Mouse (Mus musculus) right cerebral cortex, postnatal 14 days (tissue): Measurements from ENCODE around the gene Hoxa9.

Experiments
- DNase-seq: peaks from one replicate; pipeline ENCODE4 v3.0.0; 2022

Gene Hoxa9

DNA sequence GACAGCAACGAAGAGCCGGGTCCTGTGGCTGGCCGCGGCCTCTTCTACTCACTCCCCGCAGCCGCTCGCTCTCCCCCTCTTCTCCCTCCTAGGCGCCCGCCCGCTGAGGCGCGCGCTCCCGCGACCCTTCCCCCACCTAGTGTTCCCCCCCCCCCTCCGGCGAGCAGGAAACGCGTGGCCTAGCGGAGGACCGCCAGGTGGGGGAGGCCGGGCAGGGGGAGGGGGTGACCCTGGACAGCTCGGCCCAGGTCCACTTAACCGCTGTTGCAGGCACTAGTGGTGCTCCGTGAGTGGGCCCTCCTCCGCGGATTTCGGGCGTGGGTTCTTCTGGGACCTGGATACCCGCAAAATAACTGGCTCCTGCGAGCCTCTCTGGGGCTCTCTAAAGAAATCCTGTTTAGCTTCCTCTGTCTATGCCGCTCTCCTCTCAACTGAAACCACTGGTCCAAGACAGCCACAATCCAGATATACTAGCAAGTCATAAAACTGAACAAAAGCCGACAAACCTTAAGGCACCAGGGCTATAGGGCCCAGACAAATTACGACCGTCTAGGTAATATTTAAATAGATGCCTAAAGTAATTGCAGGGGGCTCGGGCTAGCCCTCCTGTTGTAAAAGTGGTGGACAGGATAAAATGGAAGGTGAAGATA is at the start of gene Hoxa9:
Hoxa9 (minus strand) TSS at position 574 of the 650 bp plus-strand sequence.
- DNase-seq: no peak

DNA sequence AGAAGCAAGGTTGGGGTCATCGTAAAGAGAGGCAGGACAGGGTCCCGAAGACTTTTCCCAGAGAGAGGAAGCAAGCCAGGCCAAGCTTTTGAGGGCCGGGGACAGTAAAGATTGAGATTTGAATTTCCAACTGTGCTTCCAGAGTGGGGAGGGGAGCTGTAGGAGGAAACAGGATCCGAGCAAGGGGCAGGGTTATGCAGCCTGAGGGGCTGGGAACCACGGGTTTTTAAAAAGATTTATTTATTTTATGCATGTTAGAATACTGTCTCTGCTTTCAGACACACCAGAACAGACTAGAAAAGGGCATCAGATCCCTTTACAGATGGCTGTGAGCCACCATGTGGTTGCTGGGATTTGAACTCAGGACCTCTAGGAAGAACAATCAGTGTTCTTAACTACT is 46.0 kb upstream of the Hoxa9 start:
- DNase-seq: no peak

DNA sequence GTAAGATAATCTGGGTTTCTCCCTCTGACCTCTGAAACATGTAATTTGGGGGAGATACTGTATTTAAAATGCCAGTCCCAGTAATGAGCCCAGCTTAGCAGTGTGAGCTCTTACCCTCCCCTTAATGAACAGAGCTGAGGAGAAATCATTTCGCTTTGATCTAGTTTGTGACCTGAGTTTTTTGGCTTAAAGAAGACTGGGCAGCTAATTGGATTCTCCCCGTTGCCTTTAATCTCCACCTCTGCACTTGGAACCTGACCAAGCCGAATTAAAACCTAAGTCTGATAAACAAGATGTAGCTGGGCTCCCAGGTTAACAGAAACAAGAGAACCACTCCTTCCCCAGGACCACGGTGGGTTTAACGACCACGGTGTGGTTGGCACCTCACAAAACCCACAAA is 45.5 kb upstream of the Hoxa9 start:
- no peak for DNase-seq

DNA sequence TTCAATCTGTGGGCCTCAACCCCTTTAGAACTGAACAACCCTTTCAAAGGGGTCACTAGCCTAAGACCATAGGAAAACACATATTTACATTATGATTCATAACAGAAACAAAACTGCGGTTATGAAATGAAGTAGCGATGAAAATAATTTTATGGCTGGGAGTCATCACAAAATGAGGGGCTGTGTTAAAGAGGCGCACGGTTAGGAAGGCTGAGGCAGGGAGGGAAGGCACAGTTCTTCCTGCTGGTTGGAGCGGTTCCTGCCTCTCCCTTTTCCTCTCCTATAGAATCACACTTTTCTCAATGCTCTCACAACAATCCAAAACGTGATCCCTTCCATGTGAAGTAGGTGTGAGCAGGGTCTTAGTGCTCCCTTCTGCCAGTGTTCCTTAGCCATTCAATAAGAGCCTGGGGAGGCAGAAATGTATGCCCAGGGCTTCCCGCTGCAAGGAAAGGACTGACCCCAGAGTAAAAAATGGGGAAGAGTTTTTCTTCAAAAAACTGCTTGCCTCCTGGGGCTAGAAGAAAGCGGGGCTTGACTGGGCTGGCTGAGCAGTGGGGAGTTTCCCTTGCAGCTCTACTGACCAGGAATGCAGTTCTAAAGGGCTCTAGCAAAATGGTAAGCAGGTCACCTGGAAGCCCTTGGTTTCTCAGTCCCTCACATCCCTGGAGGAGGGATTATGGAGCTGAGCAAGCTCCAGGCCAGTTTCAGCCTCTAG is 44.8 kb upstream of the Hoxa9 start:
- no peak for DNase-seq

DNA sequence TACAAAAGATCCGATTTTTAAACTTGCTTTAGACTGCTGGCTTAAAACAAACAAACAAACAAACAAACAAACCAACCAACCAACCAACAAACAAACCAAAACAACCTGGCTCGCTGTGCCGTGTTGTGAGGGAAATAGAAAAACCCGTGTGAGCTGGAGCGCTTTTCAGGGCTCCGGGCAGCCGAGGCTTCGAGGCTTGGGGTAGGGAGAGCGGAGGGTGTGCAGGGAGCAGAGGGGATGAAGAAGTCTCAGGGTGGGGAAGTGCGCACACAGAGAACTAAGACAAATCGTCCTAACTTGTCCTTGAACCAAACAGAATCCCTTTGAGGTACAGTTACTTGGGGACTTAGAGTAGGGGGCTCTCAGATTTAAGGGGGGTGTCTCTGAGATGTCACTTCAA is 43.7 kb upstream of the Hoxa9 start:
- no peak for DNase-seq

DNA sequence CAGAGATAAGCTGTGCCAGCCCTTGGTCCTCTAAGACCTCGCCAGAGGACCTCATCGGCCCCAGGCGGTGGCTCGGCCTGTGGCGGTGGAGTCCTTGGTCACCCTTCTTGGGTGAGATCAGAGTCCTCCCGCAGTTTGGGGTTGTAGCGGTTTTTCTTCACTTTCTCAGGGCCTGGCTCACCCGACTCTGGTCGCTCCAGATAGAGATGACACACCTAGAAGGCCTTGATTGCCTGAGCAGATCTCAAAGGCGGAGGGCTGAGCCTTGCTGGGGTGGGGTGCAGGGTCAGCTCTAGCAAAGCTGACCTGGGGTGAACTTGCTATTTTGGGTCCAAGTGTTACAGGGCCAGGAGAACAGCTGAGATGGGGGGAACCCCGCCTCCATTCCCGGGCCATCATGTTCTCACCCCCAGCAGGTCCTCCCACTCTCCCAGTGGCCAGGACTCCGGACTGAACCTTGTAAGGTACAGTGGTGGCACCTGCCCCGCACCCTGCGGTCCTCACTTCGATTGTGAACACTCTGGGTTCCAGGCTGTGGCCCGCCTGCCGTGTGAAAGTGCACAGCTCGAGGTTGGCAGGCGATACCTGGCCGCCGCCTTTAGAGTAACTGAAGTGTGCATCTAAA is 42.9 kb upstream of the Hoxa9 start:
- no peak for DNase-seq

DNA sequence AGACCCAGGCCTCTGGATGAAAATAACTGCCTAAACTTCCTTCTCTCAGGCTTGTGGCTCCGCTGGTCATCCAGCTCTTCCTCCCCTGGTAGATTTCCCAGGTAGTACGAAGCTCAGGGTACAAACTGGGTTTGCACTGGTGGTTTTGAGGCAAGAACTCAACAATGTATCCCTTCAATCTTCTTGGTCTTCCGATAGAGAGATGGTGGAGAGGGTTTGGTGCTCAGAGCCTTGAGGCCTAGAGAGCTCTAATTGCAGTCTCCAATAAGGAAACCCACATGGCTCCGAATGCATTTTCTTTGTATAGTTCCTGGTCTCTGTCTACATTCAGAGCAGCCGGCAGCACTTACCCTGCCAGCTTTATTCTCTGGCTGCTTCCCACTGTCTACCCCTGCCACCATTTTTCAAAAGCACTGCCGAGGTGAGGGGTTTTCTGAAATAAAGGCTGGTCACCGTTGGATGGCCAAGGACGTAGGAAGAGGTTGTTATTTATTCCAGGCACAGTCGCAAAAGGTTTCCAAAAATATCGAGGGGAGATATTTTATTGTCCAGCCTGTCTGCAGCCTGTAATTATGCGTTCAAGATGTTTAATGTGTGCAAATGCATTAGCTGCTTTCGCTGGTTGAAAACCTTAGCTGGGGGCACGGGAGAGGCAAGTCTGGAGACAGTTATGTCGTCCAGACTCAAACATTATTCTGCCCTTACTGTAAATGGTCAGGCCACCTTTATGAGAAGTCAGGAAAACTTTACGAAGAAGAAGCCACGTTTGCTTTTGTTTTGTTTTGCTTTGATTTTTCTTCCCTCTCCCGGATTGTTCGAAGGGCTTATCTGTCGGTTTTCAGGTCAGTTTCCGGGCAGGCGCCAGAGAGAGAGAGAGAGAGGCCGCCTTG is 42.1 kb upstream of the Hoxa9 start:
- DNase-seq: no peak

DNA sequence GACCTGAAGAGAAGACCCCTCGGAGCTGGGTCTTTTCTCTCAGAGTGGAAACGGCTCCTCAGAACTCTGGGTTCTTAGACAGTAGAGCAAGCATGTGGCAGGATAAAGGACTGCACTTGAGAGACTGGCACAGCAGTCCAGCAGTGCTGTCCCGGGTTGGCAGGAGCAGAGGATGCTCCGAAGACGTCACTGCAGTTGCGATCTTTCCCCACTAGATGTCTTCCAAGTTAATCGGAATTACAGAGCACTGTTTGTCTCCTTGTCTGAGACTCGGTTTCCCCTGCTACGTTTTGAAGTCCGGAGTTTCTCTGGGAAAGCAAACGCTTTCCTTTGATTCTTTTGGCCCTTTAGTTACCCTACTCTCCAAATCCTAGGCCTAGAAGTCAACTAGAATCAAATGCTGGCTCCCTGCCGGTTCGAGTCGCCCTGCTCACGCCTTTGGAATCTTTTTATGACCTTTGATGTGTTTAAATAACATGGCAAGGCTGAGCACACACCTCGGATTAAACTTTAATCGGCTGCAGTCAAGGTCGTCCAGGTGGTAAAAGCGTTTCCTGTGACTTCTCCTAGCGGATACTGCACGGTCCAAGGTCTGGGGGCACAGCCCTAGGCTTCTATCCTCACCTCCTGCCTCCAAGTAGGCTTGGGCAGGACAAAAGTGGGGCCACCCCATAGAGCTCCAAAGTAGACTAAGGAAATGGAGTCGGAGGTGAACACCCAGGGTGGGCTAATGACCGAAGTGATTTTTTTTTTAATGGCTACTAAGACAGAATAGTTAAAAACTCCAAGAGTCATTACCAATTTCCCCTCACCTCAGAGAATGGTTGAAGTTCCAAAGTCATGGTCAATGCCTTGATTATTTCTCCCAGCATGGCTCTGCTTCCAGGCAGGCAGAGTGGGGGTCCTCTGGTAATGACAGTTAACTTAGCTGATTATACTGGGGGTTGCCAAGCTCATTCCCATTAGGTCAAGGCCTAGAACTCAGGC is 39.9 kb upstream of the Hoxa9 start:
- peak; percentile 64 for DNase-seq

DNA sequence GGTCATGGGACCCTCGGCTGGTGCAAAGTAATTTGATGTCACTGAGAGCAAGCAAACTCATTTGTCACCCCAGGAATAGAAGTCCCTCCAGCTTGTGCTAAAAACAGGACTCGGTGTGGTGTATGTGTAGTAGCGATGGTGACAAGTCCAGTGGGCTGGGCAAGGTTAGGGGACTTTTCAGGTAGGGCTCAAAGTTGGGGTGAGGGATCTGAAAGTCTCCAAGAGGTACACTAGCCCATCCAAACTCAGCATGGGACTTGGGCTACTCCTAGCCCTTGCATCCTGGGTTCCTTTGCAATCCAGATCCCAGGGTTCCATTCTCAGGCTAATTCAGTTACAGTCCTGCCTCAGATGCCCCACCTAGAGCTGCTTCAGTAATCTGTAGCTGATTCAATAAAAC is 37.9 kb upstream of the Hoxa9 start:
- no peak for DNase-seq

DNA sequence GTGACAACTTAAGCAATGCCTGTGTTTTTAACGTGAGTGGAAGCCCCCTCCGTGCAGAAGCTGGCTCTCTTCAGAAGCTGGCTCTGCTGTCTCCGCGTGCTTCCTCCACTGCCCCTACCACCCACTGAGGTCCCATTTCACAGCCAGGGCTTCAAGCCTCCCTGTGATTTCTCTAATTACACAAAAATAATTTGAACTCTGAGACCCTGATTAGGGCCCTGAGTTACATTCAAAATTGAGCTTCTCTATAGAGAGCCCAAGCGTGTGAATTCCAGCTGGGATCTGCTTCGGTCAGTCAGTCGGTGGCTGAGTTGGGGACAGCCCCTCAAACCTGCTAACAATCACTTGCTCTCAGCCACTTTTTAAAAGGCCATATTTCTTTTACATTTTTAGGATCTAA is 37.5 kb upstream of the Hoxa9 start:
- DNase-seq: no peak

DNA sequence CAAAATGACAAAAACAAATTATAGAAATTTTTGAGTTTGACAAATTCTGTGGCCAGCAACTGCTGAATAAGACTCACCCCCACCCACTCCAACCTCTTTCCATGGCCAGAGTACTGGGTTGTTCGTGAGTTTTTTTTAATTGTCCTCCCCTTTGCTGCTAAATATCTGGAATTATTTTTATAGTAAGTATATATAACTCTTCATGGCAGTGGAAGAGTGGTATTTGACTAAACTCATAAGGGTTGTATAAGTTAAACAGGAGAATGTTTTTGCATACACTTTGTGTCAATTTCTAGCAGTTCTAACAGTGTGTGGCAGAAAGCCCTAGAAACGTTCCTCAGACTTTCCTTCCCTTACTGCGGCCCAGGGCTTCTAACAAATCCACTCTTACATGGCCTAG is 36.8 kb upstream of the Hoxa9 start:
- DNase-seq: no peak

DNA sequence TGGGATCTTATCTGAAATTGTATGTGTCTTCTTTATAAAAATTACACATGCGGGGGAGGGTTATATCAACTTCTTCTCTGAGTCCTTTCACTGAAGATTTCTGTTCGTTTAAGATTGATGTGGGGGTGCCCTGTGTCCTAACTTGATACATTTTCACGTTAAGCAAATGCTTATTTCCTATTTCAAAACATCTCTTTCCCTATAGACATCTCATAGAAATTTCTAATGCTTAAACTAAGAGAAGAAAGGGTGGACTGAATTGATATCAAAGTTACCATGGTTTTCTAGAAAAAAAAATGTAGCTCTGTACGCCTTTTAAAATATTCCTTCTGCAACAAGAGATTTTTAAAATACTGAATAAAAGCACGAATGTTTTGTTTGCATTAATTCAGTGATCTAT is 36.3 kb upstream of the Hoxa9 start:
- DNase-seq: no peak

DNA sequence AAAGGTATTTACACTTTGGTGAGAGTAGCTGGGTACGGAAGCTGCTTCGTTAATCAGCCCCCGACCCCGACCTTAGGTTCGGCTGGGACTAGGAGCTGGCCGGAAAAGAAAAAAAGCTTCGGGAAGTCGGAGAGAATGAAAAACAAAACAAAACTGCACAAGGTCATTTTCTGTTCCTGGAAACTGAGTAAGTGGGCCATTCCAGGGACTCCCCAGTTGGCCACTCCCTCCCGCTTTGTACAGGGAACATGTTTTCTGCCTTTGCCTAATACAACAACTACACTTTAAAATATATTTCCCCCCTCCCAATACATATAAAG is 35.7 kb upstream of the Hoxa9 start:
- DNase-seq: no peak

DNA sequence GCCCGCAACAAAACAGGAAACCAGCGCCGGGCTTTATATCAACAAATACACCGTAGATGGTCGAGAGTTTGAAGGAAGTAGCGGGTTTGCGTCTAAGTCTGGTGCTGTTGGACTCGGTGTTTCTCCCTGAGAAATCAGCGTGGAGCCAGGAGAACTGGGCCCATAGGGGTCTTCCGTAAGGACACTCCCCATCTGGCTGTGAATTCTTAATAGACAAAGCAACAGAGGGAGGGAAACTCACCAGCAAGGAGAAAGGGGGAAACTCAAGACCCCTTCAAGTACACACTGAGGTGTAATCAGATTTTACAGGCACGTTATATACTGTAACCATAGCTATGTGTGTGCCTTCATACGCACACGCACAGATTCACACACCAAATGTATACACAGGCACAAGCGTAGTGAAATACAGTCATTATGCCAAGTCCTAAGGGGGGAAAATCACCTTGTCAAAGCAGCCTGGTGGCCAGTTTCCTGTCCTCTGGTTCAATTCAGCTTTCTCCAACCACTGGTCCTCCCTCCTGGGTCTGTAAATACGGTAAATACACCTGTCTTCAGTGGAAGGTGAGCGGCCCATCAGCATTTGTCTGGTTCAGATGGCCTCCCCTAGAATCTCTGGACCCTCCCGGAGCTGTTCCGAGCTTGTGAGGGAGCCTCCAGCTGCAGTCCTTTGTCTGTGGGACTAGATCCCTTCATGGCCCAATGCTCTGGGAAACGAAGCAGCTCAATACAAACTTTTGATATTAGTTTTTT is 35.2 kb upstream of the Hoxa9 start:
- DNase-seq: no peak

DNA sequence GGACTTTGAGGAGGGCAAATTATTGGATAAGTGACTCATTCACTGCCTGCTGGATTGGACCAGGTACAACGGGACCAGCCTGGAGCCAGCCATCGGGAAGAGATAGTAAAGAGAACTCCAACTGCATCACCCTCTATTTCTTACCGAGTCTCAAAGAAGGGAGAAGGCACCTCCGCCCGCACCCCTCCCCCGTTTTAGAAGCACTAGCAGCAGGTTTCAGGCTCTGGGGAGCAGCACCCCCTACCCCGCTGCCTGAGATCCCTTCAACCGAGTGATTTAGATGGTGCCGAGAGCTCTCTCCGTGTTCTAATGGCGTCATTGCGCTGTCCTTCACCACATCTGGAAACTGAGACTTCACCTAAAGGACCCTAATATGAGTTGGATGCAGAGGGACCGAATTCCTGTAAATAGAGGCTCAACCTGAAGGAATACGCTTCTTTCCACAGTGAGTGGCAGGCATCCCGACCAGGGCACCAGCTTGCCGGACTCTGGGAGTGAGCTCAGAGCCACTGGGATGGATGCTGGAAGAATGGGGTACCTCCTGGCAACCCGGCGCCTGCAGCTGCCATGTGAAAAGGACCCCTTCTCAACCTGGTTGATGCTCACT is 34.5 kb upstream of the Hoxa9 start:
- no peak for DNase-seq

DNA sequence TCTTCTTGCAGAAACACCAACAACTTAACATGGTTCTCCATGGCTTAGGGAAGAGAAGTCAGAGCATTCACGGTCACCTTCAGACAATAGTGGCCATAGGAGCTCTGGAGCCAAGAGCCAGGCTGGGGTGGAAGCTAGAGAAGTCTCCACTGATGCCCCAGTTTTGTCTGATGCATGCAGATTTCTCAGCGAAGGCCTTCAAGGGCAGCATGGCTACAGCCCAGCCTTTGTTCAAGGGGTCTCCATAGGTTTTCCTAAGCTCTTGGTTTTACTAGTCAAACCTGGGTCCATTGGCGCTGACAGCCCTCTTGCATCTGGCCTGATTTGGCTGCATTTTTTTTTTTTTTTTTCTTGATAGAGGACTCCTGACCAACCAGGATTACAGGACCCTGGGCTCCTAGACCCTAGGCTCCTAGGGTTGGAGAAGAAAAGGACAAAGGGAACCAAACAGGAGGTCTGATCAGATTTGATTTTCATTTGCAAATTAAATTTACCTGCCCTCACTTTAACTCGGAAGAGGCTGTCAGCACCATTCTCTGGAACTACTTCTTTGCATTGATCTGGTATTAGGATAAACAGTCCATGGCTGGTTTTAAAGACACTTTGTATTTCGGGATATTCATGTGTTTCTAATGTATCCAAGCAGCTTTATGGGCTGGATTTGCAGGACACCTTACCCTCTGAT is 33.4 kb upstream of the Hoxa9 start:
- no peak for DNase-seq

DNA sequence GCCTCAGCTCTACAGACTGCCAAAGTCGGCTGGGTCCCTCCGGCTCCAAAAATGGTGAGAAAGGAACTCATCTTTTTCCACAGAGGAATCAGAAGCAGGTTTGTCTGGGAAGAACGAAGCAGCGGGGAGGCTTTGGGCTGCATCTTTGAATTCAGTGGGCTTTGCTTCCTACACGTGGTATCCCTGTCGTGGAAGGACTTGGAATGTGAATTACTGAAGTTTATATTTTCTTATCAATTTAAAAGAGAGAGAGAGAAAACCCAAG is 32.4 kb upstream of the Hoxa9 start:
- DNase-seq: no peak

DNA sequence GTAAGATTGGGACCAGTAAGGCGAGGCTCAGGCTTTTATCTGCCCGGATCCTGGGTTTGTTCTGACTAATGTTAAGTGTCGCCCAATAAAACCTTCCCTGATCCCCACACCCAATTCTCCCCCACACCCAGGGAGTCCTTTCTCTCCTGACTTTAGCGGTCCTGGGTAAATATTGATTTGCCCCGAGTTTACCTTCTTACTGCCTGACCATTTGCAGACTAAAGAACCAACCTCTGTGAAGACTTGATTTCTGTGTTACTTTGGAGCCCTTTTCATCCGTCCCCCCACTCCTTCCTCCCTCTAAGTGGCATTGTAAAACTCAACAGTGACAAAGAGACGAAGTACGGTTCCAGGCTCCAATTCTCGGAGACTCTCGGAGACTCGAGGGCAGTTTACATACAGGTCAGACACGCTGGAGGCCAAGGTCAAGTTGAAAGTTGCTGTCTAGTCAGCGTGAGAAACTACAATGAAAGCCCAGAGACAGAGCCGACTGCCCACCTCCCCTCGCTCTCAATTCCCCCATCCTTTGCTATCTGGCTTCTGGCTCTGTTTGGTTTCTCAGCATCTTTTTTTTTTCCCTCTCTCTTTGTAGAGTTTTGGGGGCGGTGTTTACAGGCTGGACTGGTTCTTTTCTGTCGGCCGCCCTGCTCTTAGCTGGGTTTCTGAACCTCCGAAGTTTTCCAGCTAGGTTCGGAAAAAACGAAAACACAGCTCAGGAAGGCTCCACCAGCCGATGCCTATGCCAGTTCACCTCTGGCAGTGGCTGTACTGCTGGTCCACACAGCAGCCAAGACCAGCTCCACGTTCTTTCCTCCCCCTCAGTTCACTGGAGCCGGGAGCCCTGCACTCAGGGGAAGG is 31.8 kb upstream of the Hoxa9 start:
- no peak for DNase-seq

DNA sequence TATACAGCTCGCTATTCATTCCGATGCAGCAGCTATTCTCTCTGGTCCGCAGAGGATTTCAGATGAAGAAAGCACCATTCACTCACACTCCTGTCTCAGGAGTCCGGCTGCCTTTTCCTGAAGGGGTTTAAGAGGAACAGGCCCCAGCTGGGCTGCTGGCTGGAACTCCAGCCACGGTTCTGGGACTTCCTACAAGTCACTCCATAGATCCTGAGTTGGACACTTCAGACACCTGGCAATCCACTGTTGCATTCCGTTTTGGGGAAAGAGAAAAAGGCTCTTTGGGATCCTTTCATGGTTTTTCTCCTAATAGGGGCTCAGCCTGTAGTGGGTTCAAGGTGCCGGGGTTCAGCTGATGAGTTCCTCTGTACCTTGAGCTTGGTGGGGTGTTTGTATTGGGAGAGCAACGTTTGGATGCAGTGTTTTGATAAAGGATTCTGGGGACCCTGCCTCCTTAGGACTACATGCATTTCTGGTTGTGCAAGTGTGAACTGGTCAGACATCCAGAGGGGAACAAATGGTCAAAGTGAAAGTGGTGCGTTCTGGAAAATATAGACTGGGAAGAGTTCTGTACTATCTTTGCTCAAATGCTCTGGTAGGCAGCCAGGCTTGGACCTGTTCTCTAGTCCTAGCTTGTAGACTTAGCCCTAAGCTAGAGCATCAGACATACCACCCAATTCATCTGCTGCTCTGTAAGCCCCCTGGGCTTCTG is 31.0 kb upstream of the Hoxa9 start:
- no peak for DNase-seq
